Mouse (Mus musculus) v-Abl transformed pro-B cells (cell line): ENCODE measurements around the gene Rnf26.

Experiments
- in situ Hi-C, 2 experiments: fragments of 400-800 bp; cut with MboI; formaldehyde crosslinking; loops; one replicate each; pipeline ENCODE4 v1.15.1; 2025; ENCODE audit not compliant: unreplicated experiment in 2 of 2

The Rnf26 gene

DNA sequence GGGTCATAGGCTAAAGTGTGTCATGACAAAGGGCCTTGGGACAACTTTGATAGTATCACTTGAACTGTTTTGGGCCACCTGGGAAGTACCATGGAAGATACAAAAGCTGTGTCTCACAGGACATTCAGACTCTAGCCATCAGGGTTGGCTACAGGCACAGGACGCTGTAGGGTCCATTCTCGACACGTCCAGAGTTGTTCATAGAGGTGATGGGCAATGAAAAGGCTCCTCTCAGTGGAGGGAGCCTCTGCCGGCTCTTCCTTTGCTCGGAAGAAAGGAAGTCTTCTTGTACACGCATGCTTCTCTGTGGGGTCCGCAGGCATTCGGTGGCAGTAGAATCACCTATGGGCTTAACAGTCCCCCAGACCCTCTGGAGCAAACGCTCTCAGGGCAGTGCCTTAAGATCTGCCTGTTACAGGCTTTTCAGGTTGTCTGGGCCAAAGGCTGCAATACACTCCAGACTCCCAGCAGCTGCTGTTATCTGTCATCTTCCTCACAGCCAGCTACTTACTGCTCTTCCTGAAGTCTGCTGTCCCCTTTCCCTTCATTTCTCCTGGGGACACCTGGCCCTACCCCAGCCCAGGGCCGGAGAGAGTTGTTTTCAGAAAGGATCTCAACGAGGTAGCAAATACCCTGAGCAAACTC lies 35.9 kb downstream of the Rnf26 start:
- in situ Hi-C loops: loop anchor here (25.0 kb wide), 1 partner anchor 740 kb away; no protein-coding TSS in a partner anchor

GRCm38 (mm10) chr9:44076764-44077120 lies 36.6 kb downstream of the Rnf26 start:
- in situ Hi-C loops: loop anchor here (25.0 kb wide), 1 partner anchor 739 kb away; no protein-coding TSS in a partner anchor

DNA sequence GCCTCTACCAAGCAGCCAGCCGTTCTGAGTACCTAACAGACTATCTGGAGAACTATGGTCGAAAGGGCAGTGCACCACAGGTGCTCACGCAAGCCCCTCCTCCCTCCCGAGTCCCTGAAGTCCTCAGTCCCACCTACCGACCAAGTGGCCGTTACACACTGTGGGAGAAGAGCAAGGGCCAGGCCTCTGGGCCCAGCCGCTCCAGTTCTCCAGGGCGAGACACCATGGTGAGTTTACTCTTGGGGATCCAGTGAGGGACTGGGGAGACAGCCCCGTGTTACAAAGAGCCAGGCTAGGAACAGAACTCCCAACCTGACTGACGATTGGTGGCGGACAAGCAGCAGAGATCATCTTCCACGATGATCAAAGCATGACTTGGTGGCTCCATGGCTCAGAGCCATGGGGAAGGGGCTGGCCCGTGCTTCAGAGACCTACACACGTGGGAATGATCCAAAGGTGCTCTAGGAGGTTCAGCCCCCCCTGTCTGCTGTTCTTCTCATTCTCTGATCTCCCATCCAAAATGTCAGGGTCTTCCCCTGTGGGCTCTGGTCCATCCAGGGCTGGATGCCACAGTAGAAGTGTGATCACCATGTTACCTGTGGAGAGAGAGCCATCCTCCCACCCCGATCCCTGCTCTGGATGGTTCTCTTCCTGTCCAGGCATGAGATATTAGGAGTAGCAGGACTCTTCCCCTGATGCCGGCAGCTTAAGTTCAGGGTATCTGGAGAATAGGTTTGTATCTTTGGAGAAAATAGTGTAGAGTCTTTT lies 37.1 kb downstream of the Rnf26 start:
- in situ Hi-C loops: loop anchor here (25.0 kb wide), 1 partner anchor 739 kb away; no protein-coding TSS in a partner anchor

DNA sequence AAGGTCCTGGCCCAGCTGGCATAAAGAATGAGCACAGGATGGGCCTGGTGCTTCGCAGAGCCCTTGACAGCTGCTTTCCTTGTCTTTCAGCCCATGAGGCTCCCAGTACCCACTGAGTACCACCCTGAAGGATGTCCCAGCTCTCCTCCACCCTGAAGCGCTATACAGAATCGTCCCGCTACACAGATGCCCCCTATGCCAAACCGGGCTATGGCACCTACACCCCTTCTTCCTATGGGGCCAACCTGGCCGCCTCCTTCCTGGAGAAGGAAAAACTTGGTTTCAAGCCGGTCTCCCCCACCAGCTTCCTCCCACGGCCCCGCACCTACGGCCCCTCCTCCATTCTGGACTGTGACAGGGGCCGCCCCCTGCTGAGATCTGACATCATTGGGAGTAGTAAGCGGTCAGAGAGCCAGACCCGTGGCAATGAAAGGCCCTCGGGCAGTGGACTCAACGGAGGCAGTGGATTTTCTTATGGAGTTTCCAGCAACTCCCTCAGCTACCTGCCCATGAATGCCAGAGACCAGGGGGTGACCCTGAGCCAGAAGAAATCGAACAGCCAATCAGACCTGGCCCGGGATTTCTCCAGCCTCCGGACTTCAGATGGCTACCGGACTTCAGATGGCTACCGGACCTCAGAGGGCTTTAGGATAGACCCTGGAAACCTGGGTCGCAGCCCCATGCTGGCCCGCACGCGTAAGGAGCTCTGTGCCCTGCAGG lies 37.9 kb downstream of the Rnf26 start:
- in situ Hi-C loops: loop anchor here (25.0 kb wide), 1 partner anchor 738 kb away; no protein-coding TSS in a partner anchor

GRCm38 (mm10) chr9:44074395-44075275 lies 38.7 kb downstream of the Rnf26 start:
- in situ Hi-C loops: loop anchor here (25.0 kb wide), 1 partner anchor 737 kb away; no protein-coding TSS in a partner anchor

DNA sequence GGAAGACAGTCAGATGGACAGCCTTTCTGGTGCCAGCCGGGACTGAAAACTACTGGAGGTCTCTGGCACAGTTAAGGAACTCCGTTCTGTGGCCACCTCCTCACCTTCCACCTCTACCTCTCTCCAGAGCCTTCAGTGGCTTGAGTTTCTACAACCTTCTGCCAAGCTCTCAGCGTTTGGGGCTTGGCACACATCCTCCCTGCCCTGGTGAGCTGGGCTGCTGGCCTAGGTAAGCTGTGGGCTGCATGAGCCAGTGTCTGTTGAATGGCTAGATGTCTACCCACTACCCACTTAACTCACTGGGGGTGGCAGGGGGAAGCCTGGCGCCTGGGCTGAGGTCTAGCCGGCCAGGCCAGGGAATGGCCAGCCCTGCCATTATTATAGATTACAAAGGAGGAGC lies 40.2 kb downstream of the Rnf26 start:
- in situ Hi-C loops: no loop called here

DNA sequence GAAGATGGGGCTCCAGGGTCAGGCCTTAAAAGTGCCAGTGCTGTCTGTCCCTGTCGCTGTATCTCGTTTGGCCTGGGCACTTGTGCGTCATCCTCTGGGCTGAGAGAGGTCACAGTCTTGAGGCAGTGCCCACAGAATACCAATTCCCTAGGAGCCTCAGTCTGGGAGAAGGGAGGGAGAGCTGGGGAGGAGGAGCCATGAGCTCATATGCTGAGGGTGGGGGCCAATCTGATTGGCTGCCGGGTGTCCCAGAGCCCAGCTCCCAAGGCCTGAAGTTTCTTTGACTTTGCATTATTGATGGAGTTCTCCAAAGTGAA lies 40.8 kb downstream of the Rnf26 start:
- in situ Hi-C loops: no loop called here

GRCm38 (mm10) chr9:44071914-44072598 lies 41.3 kb downstream of the Rnf26 start:
- in situ Hi-C loops: no loop called here

DNA sequence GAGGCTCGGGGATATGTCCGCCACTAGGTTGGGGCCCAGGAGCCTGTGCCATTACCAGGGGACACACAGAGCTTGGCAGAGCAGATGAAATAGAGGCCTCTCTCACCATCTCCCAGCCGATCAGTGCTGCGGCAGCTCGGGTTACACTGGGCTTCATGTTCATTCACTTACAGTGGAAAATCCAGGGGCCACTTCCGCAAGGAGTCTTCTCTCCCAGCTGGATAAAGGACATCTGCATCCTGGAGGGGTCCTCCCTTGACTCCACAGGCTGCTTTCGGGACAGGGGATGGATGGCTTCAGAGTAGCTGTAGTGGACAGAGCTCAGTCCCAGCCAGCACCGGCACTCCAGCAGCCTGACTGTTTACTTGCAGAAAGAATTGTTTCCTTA lies 42.5 kb downstream of the Rnf26 start:
- in situ Hi-C loops: no loop called here

DNA sequence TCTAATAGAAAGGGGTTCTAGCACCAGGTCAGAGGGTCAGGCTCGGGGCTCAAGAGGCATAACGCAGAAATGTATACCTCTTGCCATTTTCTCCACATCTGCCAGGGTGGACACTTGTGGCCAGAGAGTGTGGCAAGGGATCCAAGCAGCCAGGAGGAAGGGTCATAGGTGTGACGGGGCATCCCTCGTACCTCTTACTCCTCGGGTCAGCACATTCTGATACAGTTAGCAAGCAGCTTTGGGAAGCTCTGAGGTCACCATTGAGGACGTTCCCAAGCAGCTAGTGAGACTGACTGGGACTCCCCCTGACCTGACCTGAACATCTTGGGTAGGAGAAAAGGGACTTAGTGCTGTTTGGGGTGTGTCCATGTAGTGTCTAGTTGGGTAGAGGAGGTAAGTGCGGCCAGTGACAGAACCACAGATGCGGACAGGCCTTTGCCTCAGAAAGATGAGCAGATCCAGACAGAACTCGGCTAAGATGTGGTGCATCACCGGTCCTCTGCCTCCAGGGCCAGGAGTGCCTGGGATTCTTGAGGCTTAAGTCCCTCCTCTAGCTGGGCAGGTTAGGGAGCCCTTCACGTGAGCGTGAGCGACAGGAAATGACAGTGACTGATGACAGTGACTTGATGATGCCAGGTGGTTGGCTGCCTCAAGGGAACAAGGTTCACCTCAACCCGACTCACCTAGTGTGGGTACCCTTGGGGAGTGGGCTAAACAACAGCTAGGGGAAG lies 43.0 kb downstream of the Rnf26 start:
- in situ Hi-C loops: no loop called here

- in situ Hi-C loops: no loop called here
Measured at GRCm38 (mm10) chr9:44069252-44069651, 44.1 kb downstream of the Rnf26 start.

GRCm38 (mm10) chr9:44067960-44068330 lies 45.4 kb downstream of the Rnf26 start:
- in situ Hi-C loops: no loop called here

DNA sequence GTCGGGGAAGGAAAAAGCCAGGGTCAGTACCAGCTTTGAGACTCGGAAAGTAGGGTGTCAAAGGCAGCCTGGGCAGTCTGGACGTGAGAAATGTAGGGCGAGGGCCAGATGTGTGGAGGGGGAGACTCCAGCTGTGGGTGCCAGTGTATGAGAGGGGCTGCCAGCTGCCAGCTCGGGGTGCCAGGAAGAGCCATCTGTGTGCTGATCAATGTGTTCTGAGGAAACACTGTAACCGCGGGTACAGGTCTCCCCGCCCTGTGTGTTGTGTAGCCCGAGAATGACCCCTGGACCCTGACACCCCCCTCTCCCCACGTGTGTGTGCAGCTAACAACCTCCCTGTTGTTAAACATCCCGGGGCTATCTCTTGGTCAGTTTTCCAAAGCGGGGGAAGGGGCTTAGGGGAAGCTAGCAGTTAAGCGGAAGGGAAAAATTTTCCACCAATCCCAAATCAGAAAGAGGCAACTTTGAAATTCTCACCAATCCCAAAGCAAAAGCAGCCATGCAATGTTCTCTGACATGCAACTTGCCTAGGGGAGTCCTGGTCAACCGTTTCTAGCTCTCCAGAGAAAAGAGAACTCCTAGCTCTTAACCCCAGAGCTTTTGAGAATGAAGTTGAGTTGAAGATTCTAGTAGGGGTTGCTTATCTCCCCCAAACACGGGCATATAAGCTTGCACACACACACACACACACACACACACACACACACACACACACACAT lies 45.9 kb downstream of the Rnf26 start:
- in situ Hi-C loops: no loop called here

DNA sequence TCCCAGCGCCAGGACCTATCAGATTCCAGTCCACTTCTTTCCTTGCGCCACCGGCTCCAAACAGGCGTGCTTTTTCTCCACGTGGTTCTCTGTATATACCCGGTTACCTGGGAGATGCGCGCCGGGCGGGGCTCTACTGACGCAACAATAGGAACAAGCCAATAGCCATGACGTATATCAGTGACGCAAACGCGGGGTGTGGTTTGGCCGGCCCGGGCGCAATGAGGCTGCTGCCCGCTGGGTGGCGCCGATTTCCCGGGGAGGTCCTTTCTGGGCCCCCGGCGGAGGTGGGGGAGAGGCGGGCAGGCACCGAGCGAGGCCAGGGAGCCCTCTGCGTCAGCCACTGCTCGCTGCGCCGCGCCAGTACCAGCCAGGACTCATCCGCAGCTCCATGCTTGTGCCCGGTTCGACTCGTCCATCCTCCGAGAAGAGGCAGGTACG lies 46.5 kb downstream of the Rnf26 start, which contains the start of gene Usp2:
Gene Usp2 (plus strand): TSS at position 237 of the 441 bp plus-strand sequence.
- in situ Hi-C loops: no loop called here

DNA sequence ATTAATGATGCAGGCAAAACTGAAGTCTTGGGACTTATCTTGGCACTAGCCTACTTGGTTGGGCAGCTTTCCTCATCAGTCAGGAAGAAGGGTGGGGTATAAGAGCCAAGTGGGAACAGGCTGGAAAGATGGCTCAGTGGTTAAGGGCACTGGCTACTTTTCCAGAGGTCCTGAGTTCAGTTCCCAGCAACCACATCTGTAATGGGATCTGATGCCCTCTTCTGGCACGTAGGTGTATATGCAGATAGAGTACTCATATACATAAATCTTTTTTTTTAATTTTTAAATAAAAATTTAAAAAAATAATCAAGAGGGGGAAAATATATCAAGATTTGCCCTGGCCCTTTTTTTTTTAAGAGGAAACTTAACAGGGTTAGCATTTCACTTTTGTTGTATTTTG lies 48.1 kb downstream of the Rnf26 start:
- in situ Hi-C loops: no loop called here

DNA sequence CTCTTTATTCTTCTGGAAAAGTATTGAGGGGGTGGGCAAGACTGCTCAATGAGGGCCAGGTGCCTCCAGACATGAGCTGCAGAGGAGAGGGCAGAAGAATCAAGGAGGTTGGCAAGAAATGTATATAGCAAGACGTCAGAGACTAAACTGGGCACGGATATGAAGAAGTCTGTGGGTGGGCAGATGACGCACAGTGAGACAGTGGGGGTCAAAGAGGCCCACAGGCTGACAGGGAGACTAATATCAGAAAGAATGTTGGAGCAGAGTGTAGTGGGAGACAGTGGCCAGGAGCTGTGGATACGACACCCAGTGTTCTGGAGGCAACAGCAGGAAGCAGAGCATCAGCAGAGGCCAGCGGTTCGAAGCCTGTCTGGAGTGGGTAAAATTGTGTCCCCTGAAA lies 54.7 kb downstream of the Rnf26 start:
- in situ Hi-C loops: no loop called here

- in situ Hi-C loops: no loop called here
Measured at GRCm38 (mm10) chr9:44053936-44054335, 59.4 kb downstream of the Rnf26 start.

- in situ Hi-C loops: no loop called here
Measured at GRCm38 (mm10) chr9:44052855-44053254, 60.5 kb downstream of the Rnf26 start.
